Mouse (Mus musculus): ENCODE results near the gene Pi4ka. TPM values are rescaled to one million over a fixed set of nuclear protein-coding genes. Genes with fewer than 3 reads are reported as not detected.

The Pi4ka gene
- polyA plus RNA-seq, 1 experiment from 2014 or later, result 58.1 TPM

GRCm38 (mm10) chr16:17326064-17326463 lies 80.0 kb downstream of the Pi4ka start:
- WGBS, result 82% methylated on average over 2 of the region's 2 CpGs
- peak; percentile 78; the same call in 1 of the 2 replicates for ATAC-seq
- Histone ChIP-seq H3K27me3 (replicated peaks; ENCODE audit: control insufficient read depth, insufficient read depth, low read length) (no peaks in the 10 kb centered on the region), H3K4me2 (ENCODE audit: low read length) (no peak overlapping the region), H3K4me3 (ENCODE audit: low read length) (no peak overlapping the region), H3K27ac (ENCODE audit: low read depth, low read length) (no peak overlapping the region), H3K9ac (ENCODE audit: low read depth, low read length) (no peak overlapping the region), H3K9me3 (ENCODE audit: control insufficient read depth, low read length) (no peaks in the 10 kb centered on the region), H3K4me1 (ENCODE audit: control insufficient read depth, insufficient read depth, low read depth, low read length) (no peaks in the 10 kb centered on the region), H3K36me3 (ENCODE audit: control insufficient read depth, insufficient read depth, low read length) (peaks cover 32% of the 10 kb centered on the region)

GRCm38 (mm10) chr16:17324745-17325144 lies 81.4 kb downstream of the Pi4ka start:
- Histone ChIP-seq H3K4me3 (ENCODE audit: low read length) (no peak overlapping the region), H3K4me2 (ENCODE audit: low read length) (no peak overlapping the region), H3K27ac (ENCODE audit: low read depth, low read length) (no peak overlapping the region), H3K27me3 (replicated peaks; ENCODE audit: control insufficient read depth, insufficient read depth, low read length) (no peaks in the 10 kb centered on the region), H3K9ac (ENCODE audit: low read depth, low read length) (no peak overlapping the region), H3K9me3 (ENCODE audit: control insufficient read depth, low read length) (no peaks in the 10 kb centered on the region), H3K4me1 (ENCODE audit: control insufficient read depth, insufficient read depth, low read depth, low read length) (no peaks in the 10 kb centered on the region), H3K36me3 (ENCODE audit: control insufficient read depth, insufficient read depth, low read length) (peaks cover 32% of the 10 kb centered on the region)
- WGBS, result 93% methylated on average over 5 of the region's 5 CpGs
- no peak for ATAC-seq

- Histone ChIP-seq H3K27ac (ENCODE audit: low read depth, low read length) (peak overlapping the region; percentile 23; the same call in 1 of the 2 replicates), H3K36me3 (ENCODE audit: control insufficient read depth, insufficient read depth, low read length) (peaks cover 49% of the 10 kb centered on the region), H3K9me3 (ENCODE audit: control insufficient read depth, low read length) (no peaks in the 10 kb centered on the region), H3K4me2 (ENCODE audit: low read length) (no peak overlapping the region), H3K9ac (ENCODE audit: low read depth, low read length) (no peak overlapping the region), H3K4me1 (ENCODE audit: control insufficient read depth, insufficient read depth, low read depth, low read length) (no peaks in the 10 kb centered on the region), H3K4me3 (ENCODE audit: low read length) (no peak overlapping the region), H3K27me3 (replicated peaks; ENCODE audit: control insufficient read depth, insufficient read depth, low read length) (no peaks in the 10 kb centered on the region)
- 72% methylated on average over 5 of the region's 5 CpGs for whole genome bisulfite sequencing
- no peak for ATAC-seq
Measured at GRCm38 (mm10) chr16:17321481-17321880, 84.6 kb downstream of the Pi4ka start.

- H3K36me3 ChIP-seq (ENCODE audit: control insufficient read depth, insufficient read depth, low read length), result peaks cover 50% of the 10 kb centered on the region
- no peak for ATAC-seq
- WGBS, result 95% methylated on average over 7 of the region's 7 CpGs
Measured at GRCm38 (mm10) chr16:17316554-17316953, 89.6 kb downstream of the Pi4ka start.

GRCm38 (mm10) chr16:17312531-17312930 lies 93.6 kb downstream of the Pi4ka start:
- Histone ChIP-seq H3K4me2 (ENCODE audit: low read length) (no peak overlapping the region), H3K4me1 (ENCODE audit: control insufficient read depth, insufficient read depth, low read depth, low read length) (no peaks in the 10 kb centered on the region), H3K27me3 (replicated peaks; ENCODE audit: control insufficient read depth, insufficient read depth, low read length) (no peaks in the 10 kb centered on the region), H3K9me3 (ENCODE audit: control insufficient read depth, low read length) (no peaks in the 10 kb centered on the region), H3K27ac (ENCODE audit: low read depth, low read length) (no peak overlapping the region), H3K4me3 (ENCODE audit: low read length) (no peak overlapping the region), H3K9ac (ENCODE audit: low read depth, low read length) (no peak overlapping the region), H3K36me3 (ENCODE audit: control insufficient read depth, insufficient read depth, low read length) (peaks cover 55% of the 10 kb centered on the region)
- no peak for ATAC-seq
- 95% methylated on average over 5 of the region's 5 CpGs for WGBS

More at GRCm38 (mm10) chr16:17316554-17316953, 89.6 kb downstream of the Pi4ka start:
- Histone ChIP-seq H3K4me1 (ENCODE audit: control insufficient read depth, insufficient read depth, low read depth, low read length) (no peaks in the 10 kb centered on the region), H3K4me3 (ENCODE audit: low read length) (no peak overlapping the region), H3K27me3 (replicated peaks; ENCODE audit: control insufficient read depth, insufficient read depth, low read length) (no peaks in the 10 kb centered on the region), H3K4me2 (ENCODE audit: low read length) (no peak overlapping the region), H3K9me3 (ENCODE audit: control insufficient read depth, low read length) (no peaks in the 10 kb centered on the region), H3K9ac (ENCODE audit: low read depth, low read length) (no peak overlapping the region), H3K27ac (ENCODE audit: low read depth, low read length) (no peak overlapping the region)

- WGBS, result 95% methylated on average over 10 of the region's 10 CpGs
- no peak overlapping the region for H3K9ac ChIP-seq (ENCODE audit: low read depth, low read length)
- ATAC-seq, result no peak
- H3K27ac ChIP-seq (ENCODE audit: low read depth, low read length), result no peak overlapping the region
- peaks cover 51% of the 10 kb centered on the region for H3K36me3 ChIP-seq (ENCODE audit: control insufficient read depth, insufficient read depth, low read length)
- no peaks in the 10 kb centered on the region for H3K4me1 ChIP-seq (ENCODE audit: control insufficient read depth, insufficient read depth, low read depth, low read length)
- no peaks in the 10 kb centered on the region for H3K27me3 ChIP-seq (replicated peaks; ENCODE audit: control insufficient read depth, insufficient read depth, low read length)
- no peak overlapping the region for H3K4me2 ChIP-seq (ENCODE audit: low read length)
- H3K9me3 ChIP-seq (ENCODE audit: control insufficient read depth, low read length), result no peaks in the 10 kb centered on the region
- no peak overlapping the region for H3K4me3 ChIP-seq (ENCODE audit: low read length)
Measured at GRCm38 (mm10) chr16:17309036-17309435, 97.1 kb downstream of the Pi4ka start.

GRCm38 (mm10) chr16:17307461-17307860 lies 98.7 kb downstream of the Pi4ka start:
- ATAC-seq, result no peak
- 94% methylated on average over 5 of the region's 5 CpGs for WGBS

GRCm38 (mm10) chr16:17303521-17304245 lies 102.4 kb downstream of the Pi4ka start:
- H3K27me3 ChIP-seq (replicated peaks; ENCODE audit: control insufficient read depth, insufficient read depth, low read length), result no peaks in the 10 kb centered on the region
- whole genome bisulfite sequencing, result 79% methylated on average over 5 of the region's 5 CpGs
- no peak overlapping the region for H3K4me2 ChIP-seq (ENCODE audit: low read length)
- H3K9ac ChIP-seq (ENCODE audit: low read depth, low read length), result no peak overlapping the region
- no peak overlapping the region for H3K4me3 ChIP-seq (ENCODE audit: low read length)
- peaks cover 45% of the 10 kb centered on the region for H3K36me3 ChIP-seq (ENCODE audit: control insufficient read depth, insufficient read depth, low read length)
- no peak for ATAC-seq
- H3K27ac ChIP-seq (ENCODE audit: low read depth, low read length), result no peak overlapping the region
- no peaks in the 10 kb centered on the region for H3K9me3 ChIP-seq (ENCODE audit: control insufficient read depth, low read length)
- no peaks in the 10 kb centered on the region for H3K4me1 ChIP-seq (ENCODE audit: control insufficient read depth, insufficient read depth, low read depth, low read length)

More at GRCm38 (mm10) chr16:17307461-17307860, 98.7 kb downstream of the Pi4ka start:
- Histone ChIP-seq H3K9me3 (ENCODE audit: control insufficient read depth, low read length) (no peaks in the 10 kb centered on the region), H3K36me3 (ENCODE audit: control insufficient read depth, insufficient read depth, low read length) (peaks cover 48% of the 10 kb centered on the region), H3K4me3 (ENCODE audit: low read length) (no peak overlapping the region), H3K27ac (ENCODE audit: low read depth, low read length) (no peak overlapping the region), H3K4me2 (ENCODE audit: low read length) (no peak overlapping the region), H3K27me3 (replicated peaks; ENCODE audit: control insufficient read depth, insufficient read depth, low read length) (no peaks in the 10 kb centered on the region), H3K4me1 (ENCODE audit: control insufficient read depth, insufficient read depth, low read depth, low read length) (no peaks in the 10 kb centered on the region), H3K9ac (ENCODE audit: low read depth, low read length) (no peak overlapping the region)

- no peak overlapping the region for H3K4me3 ChIP-seq (ENCODE audit: low read length)
- no peak overlapping the region for H3K4me2 ChIP-seq (ENCODE audit: low read length)
- H3K4me1 ChIP-seq (ENCODE audit: control insufficient read depth, insufficient read depth, low read depth, low read length), result no peaks in the 10 kb centered on the region
- ATAC-seq, result no peak
- H3K9ac ChIP-seq (ENCODE audit: low read depth, low read length), result no peak overlapping the region
- no peak overlapping the region for H3K27ac ChIP-seq (ENCODE audit: low read depth, low read length)
- WGBS, result 97% methylated on average over 3 of the region's 3 CpGs
- no peaks in the 10 kb centered on the region for H3K27me3 ChIP-seq (replicated peaks; ENCODE audit: control insufficient read depth, insufficient read depth, low read length)
- H3K36me3 ChIP-seq (ENCODE audit: control insufficient read depth, insufficient read depth, low read length), result peaks cover 44% of the 10 kb centered on the region
- H3K9me3 ChIP-seq (ENCODE audit: control insufficient read depth, low read length), result no peaks in the 10 kb centered on the region
Measured at GRCm38 (mm10) chr16:17300818-17301217, 105.3 kb downstream of the Pi4ka start.

Data from hindbrain, embryonic 16.5 days (tissue).